Mouse (Mus musculus) stomach, embryonic 16.5 days (tissue): ENCODE data around the gene Olfr1396. TPM values are rescaled to one million over a fixed set of nuclear protein-coding genes. Genes with fewer than 3 reads are reported as not detected.

Experiments
- ATAC-seq: fragments of 200-750 bp; cut with Nextera tagmentation; 2 replicates; pipeline ENCODE4 v1.8.0; 2017; ENCODE audit warnings: moderate number of reproducible peaks, moderate TSS enrichment; ENCODE audit not compliant: insufficient read depth, low FRiP score
- H3K27ac ChIP-seq: fragments of 300-500 bp; sonication (generic); 2 replicates; pipeline ENCODE4 v1.5.1; 2014; ENCODE audit warnings: low read length
- H3K27me3 ChIP-seq: fragments of 300-500 bp; sonication (generic); 2 replicates; pipeline ENCODE4 v1.6.1; 2014; ENCODE audit warnings: low read length, control low read depth, mixed read lengths; ENCODE audit not compliant: control insufficient read depth, insufficient read depth
- H3K36me3 ChIP-seq: fragments of 300-500 bp; sonication (generic); 2 replicates; pipeline ENCODE4 v1.6.1; 2014; ENCODE audit warnings: low read length; ENCODE audit not compliant: control insufficient read depth, insufficient read depth
- H3K4me1 ChIP-seq: fragments of 300-500 bp; sonication (generic); 2 replicates; pipeline ENCODE4 v1.6.1; 2014; ENCODE audit warnings: low read length, control low read depth, mixed read lengths; ENCODE audit not compliant: control insufficient read depth, insufficient read depth
- H3K4me2 ChIP-seq: fragments of 300-500 bp; sonication (generic); 2 replicates; pipeline ENCODE4 v1.6.1; 2014; ENCODE audit warnings: low read depth, low read length, mixed read lengths
- H3K4me3 ChIP-seq: fragments of 300-500 bp; sonication (generic); replicated peaks from 2 replicates; pipeline ENCODE4 v1.5.1; 2014; ENCODE audit warnings: mild to moderate bottlenecking, low read length
- H3K9ac ChIP-seq: fragments of 300-500 bp; sonication (generic); 2 replicates; pipeline ENCODE4 v1.6.1; 2014; ENCODE audit warnings: low read length
- H3K9me3 ChIP-seq: fragments of 300-500 bp; sonication (generic); replicated peaks from 2 replicates; pipeline ENCODE4 v1.6.1; 2016; ENCODE audit warnings: low read length, control low read depth; ENCODE audit not compliant: control insufficient read depth
- WGBS: fragments of 180-500 bp; shearing (Covaris S2); extraction: QIAGEN DNeasy Blood & Tissue Kit; methylation state at CpG from one replicate; pipeline ENCODE4 v1.1.7; 2014; 5-methylcytosine and 5-hydroxymethylcytosine counted together
- polyA plus RNA-seq: library from polyadenylated mRNA; unstranded; fragments of >200 nt; fragmentation: Nextera tagmentation; extraction: Ambion mirVana; gene quantifications from 2 replicates; pipeline ENCODE4 v1.2.1, GENCODE M21; 2015

Gene Olfr1396
- polyA plus RNA-seq = not detected in 2 replicates

DNA sequence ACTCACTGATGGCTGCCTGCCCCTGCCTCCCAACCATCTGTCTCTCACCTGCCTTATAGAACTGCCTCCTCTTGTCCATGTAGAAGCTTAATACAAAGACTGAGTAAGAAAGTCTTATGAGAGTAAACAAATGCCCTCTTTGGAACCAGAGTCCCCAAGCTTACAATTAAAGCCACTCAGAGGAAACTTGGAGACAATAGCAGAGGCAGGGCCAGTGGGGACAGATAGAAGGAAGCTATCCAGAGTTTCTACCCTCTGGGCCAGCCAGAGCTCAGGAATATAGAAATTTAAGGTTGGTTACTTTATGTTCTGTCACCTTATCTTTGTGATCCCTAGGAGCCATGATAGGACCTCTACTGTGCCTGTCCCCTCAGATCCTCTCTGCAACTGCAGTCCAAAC is at the start of gene Olfr1396:
Olfr1396 (minus strand) TSS at position 101 of the 400 bp plus-strand sequence.
- H3K27me3 ChIP-seq = no peaks in the 10 kb centered on the region
- H3K9me3 ChIP-seq = no peaks in the 10 kb centered on the region
- no peaks in the 10 kb centered on the region for H3K36me3 ChIP-seq
- 0 out of 2 replicates have a peak within 1 kb of the TSS, but pooled peaks have one; percentile 10 for H3K27ac ChIP-seq
- H3K4me2 ChIP-seq = no peak within 1 kb of the TSS
- no peak for ATAC-seq
- no peak within 1 kb of the TSS for H3K9ac ChIP-seq
- no peak within 1 kb of the TSS for H3K4me3 ChIP-seq
- H3K4me1 ChIP-seq = peaks cover 4% of the 10 kb centered on the region; the same call in 1 of the 2 replicates

- Histone ChIP-seq H3K4me1 (no peaks in the 10 kb centered on the region), H3K27ac (no peak overlapping the region), H3K9me3 (no peaks in the 10 kb centered on the region), H3K36me3 (no peaks in the 10 kb centered on the region), H3K4me3 (no peak overlapping the region), H3K4me2 (no peak overlapping the region), H3K9ac (no peak overlapping the region), H3K27me3 (no peaks in the 10 kb centered on the region)
- WGBS = 79% methylated on average over 2 of the region's 2 CpGs
- no peak for ATAC-seq
Measured at GRCm38 (mm10) chr11:49156821-49157814, 42.4 kb upstream of the Olfr1396 start.

DNA sequence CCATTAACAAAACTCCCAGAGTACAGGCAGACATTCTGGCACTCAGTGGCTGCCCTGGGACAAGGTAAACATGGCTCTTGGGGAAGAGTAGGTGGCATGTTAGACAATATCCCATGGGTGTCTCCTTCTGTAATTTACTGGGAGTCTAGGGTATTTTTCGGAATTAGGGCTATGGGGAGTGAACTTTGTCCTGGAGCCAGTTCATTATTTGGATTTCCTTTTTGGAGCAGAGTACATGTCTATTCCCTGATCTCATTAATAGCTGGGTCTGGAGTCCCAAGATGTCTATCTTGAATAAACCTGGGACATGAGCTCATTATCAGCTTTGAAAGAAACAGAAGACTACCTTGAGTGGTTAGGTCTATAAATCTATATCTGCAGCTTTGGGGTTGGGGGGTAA is 39.4 kb upstream of the Olfr1396 start, which contains the start of gene Olfr1394:
Olfr1394 (plus strand) TSS at position 301 of the 400 bp plus-strand sequence.
- WGBS = 85% methylated on average over 1 of the region's 1 CpGs

GRCm38 (mm10) chr11:49141974-49142373 is 27.3 kb upstream of the Olfr1396 start, which contains the start of gene Olfr1395:
Gene Olfr1395 (plus strand): TSS chr11:49142274.
- Histone ChIP-seq H3K27ac (no peak within 1 kb of the TSS), H3K27me3 (no peaks in the 10 kb centered on the region), H3K36me3 (no peaks in the 10 kb centered on the region), H3K9ac (no peak within 1 kb of the TSS), H3K4me3 (no peak within 1 kb of the TSS), H3K9me3 (no peaks in the 10 kb centered on the region), H3K4me1 (no peaks in the 10 kb centered on the region), H3K4me2 (no peak within 1 kb of the TSS)
- ATAC-seq = no peak
- WGBS = 86% methylated on average over 6 of the region's 6 CpGs

More for the DNA sequence above, 39.4 kb upstream of the Olfr1396 start, which contains the start of gene Olfr1394:
- Histone ChIP-seq H3K4me3 (no peak within 1 kb of the TSS), H3K9ac (no peak within 1 kb of the TSS), H3K4me1 (no peaks in the 10 kb centered on the region), H3K4me2 (no peak within 1 kb of the TSS), H3K36me3 (no peaks in the 10 kb centered on the region), H3K9me3 (no peaks in the 10 kb centered on the region), H3K27me3 (no peaks in the 10 kb centered on the region), H3K27ac (no peak within 1 kb of the TSS)
- no peak for ATAC-seq

- no peak overlapping the region for H3K27ac ChIP-seq
- H3K9ac ChIP-seq = no peak overlapping the region
- no peak overlapping the region for H3K4me2 ChIP-seq
- WGBS = 83% methylated on average over 2 of the region's 2 CpGs
- H3K4me3 ChIP-seq = no peak overlapping the region
- ATAC-seq = no peak
- no peaks in the 10 kb centered on the region for H3K36me3 ChIP-seq
- no peaks in the 10 kb centered on the region for H3K27me3 ChIP-seq
- H3K9me3 ChIP-seq = no peaks in the 10 kb centered on the region
- H3K4me1 ChIP-seq = no peaks in the 10 kb centered on the region
Measured at GRCm38 (mm10) chr11:49124169-49124568, 9.5 kb upstream of the Olfr1396 start.

DNA sequence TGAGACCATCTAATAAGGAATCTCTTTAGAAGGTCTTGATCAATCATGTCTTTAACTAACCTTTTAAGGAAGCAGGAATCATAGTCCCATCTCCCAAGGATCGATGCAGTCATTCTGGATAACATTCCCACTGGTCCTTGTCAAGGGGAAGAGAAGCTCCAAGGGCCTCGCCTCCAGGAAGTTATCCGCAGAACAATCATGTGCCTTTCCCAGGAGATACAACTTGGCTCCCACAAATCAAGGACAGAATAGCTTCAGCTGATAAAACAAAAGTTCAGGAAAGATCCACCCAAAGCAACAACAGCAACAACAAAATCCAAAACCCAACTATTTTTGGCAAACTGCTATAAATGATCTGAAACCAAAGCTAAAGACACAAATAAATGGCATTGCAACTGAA is 5.0 kb upstream of the Olfr1396 start:
- H3K4me2 ChIP-seq = no peak overlapping the region
- no peak overlapping the region for H3K9ac ChIP-seq
- ATAC-seq = no peak
- H3K27ac ChIP-seq = no peak overlapping the region
- no peaks in the 10 kb centered on the region for H3K27me3 ChIP-seq
- no peak overlapping the region for H3K4me3 ChIP-seq
- no peaks in the 10 kb centered on the region for H3K36me3 ChIP-seq
- H3K4me1 ChIP-seq = no peaks in the 10 kb centered on the region
- H3K9me3 ChIP-seq = no peaks in the 10 kb centered on the region
- 75% methylated on average over 3 of the region's 3 CpGs for WGBS

DNA sequence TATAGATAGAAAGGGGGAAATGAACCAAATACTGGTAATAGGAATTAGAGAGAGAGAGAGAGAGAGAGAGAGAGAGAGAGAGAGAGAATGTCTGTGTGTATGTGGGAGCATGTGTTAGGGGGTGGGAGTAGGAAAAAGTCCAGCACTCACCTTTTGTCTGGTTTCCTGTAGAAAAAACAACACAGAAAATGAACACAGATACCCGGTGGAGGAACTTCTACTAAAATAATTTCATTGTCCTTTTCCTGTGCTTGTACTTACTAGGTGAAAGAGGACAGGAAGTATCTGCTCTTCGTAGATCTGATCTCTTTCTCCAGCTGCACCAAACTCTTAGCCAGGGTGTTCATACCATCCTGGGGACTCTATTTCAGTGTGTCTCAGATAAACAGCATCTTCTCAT is 516 bp downstream of the Olfr1396 start:
- H3K4me3 ChIP-seq = no peak overlapping the region
- H3K36me3 ChIP-seq = no peaks in the 10 kb centered on the region
- H3K27ac ChIP-seq = no peak overlapping the region
- ATAC-seq = no peak
- no peak overlapping the region for H3K4me2 ChIP-seq
- 50% methylated on average over 2 of the region's 2 CpGs for WGBS
- no peaks in the 10 kb centered on the region for H3K9me3 ChIP-seq
- peaks cover 4% of the 10 kb centered on the region; the same call in 1 of the 2 replicates for H3K4me1 ChIP-seq
- no peaks in the 10 kb centered on the region for H3K27me3 ChIP-seq
- H3K9ac ChIP-seq = no peak overlapping the region

DNA sequence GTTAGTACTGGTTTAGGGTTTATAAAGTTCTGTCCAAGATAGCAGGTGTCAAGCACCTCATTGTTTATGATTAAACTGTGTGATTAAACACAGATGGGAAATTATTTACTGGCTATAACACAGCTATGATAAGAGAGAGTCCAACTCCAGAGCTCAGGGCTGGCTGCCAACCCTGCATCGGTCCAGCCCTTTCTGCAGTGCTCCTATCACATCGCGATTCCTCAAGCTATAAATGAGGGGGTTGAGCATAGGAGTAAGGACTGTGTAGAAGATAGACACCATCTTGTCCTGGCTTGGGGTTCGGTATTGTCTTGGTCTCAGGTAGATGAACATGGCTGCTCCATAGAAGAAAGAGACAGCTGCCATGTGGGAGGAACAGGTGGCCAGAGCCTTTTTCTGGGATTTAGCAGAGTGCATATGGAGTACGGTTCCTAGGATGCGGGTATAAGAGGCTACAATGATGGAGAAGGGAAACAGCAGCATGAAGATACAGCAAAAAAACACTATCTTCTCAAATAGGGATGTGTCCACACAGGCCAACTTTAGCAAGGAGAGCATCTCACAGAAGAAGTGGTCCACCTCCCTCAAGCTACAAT is 2.0 kb downstream of the Olfr1396 start:
- Histone ChIP-seq H3K9me3 (no peaks in the 10 kb centered on the region), H3K4me3 (no peak overlapping the region), H3K4me2 (no peak overlapping the region), H3K27me3 (no peaks in the 10 kb centered on the region), H3K27ac (no peak overlapping the region), H3K4me1 (peaks cover 4% of the 10 kb centered on the region; the same call in 1 of the 2 replicates), H3K36me3 (no peaks in the 10 kb centered on the region), H3K9ac (no peak overlapping the region)
- 71% methylated on average over 6 of the region's 6 CpGs for WGBS
- ATAC-seq = no peak

DNA sequence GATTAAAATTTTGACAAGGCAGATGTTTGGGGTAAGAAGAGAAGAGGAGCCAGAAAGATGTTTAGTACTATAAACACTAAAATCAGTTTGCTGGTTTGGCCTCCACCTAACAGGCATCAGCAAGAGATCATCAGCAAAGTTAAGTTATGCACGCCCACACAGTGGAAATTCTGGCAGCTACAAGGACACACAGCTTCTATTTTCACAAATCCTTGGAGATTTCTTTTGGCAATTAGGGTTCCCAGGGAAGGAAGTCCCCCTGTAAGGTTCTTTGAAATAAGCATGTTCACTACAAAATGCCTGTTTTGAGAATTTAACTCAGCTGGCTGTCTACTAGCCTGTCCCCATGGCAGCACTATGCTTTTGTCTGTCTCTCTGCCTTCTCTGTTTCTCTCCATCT is 3.7 kb downstream of the Olfr1396 start:
- Histone ChIP-seq H3K4me2 (no peak overlapping the region), H3K27me3 (no peaks in the 10 kb centered on the region), H3K4me1 (peaks cover 4% of the 10 kb centered on the region; the same call in 1 of the 2 replicates), H3K4me3 (no peak overlapping the region), H3K9me3 (no peaks in the 10 kb centered on the region), H3K27ac (no peak overlapping the region), H3K9ac (no peak overlapping the region), H3K36me3 (no peaks in the 10 kb centered on the region)
- ATAC-seq = no peak
- WGBS = 65% methylated on average over 1 of the region's 1 CpGs
